Mouse (Mus musculus) kidney, adult 8-10 months (tissue): ENCODE measurements at regions not wholly inside any gene's neighbourhood (a gene's known extent, or its start where the extent isn't known, plus 50 kb on each side); places are given as distances from the start of the nearest gene placed in this dataset.

Experiments used
- DNase-seq, 2 experiments: peaks; one replicate each; pipeline ENCODE4 v3.0.0; 2022

DNA sequence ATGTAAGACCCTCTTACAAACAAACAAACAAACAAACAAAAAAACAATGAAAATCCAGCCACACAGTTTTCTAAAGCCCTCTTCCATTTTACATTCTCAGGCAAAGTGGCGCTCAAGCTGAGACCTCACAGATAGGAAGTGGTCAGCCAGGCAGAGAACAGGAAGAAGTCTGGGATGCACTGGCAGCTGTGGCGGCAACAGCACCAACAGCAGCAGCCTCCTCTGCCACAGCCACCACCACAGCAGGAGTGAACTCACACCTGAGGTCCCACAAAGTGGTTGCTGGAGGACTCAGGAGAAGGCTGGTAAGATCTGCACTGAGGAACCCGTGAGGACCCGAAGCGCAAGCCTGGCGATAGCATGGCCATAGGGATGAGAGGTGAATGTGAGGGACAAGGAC is 156.3 kb downstream of the Grm4 start:
- DNase-seq, result no peak

DNA sequence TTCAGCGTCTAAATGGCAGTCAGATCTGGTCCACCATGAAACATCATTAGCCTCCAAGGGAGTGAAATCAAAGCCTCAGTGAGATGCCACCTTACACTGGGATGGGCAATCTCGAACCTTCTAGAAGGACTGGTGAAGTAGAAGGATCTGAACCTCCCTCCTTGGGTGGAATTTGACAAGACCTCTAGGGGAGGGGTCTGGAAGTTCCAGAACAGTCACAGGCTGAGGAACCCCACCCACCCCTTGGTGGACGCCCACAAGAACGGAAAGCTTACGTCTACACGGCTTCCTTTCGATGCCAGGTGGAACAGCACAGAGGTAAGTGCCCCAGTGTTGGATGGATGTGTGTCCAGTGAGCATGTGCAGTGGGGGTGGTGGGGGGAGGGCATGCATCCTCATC is 156.9 kb downstream of the Grm4 start:
- no peak for DNase-seq

DNA sequence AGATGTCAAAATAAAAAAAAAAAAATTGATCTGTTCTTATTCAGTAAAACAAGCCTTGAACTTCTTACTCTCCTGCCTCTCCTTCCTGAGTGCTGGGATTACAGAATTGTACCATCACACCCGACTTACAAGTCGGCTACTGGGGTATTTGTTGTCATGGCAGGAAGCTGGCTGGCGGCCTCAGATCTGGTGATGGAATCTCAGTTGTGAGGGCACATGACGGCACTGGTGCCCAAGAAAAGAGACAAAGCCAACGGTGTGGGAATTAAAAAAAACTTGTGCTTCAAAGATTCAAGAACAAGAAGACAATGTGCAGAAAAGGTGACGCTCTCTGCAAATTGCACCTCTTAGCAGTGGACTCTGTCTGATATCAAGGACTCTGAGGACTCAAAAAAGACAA is 157.3 kb downstream of the Grm4 start:
- no peak for DNase-seq

DNA sequence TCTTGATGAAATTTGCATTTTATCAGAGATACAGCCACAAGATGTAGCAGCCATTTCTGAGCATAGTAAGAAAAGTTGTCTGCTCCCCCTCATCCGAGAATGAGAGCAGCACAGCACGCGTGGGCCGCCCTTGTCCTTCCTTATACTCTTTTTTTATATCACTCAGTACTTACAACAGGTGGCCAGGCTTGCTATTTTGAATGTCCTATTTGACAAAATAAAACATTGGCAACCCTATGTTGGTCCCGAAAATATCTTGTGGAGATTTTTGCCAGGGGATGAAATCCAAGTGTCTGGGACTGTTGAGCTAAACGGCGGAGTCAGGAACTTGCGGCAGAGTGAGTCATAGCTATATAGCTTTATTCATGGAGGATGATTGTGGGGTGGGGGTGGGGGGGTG is 158.0 kb upstream of the Lemd2 start:
- no peak for DNase-seq

DNA sequence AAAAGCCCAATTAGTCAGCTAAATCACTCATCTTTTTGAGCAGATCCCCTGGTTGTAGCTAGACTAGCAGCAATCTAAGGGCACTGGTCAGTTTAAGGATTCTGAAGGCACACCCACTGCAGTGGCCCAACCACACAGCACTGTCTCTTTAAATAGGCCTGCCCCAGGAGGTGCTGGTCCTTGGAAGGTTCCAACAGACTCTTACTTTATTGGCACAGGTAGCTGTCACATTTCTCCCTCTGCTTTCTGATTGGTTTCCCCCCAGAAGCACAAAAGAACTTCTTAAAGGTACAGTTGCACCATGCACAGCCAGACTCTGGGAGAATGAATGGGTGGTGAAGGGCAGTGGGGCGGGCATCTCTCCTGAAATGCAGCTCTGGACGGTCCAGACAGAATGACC is 157.1 kb upstream of the Lemd2 start:
- DNase-seq, result peak; percentile 13

DNA sequence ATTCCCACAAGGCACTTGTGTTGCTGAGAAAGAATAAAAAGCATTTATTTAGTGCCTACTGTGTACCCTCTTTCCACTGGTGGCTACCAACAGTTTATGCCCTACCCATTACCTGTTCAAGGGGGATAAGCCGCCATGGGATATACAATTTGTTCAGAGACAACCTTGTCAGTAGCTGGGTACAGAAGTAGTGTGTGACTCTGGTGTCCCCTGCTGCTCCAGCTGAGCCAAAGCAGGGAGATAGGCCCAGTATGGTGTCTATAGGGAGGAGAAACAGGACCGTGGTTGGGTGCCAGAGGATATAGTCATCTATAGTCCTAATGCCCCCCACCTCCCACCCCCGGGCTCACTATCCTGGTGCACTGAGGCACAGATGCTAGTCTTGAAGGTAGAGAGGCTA is 152.6 kb upstream of the Lemd2 start:
- DNase-seq, result no peak

DNA sequence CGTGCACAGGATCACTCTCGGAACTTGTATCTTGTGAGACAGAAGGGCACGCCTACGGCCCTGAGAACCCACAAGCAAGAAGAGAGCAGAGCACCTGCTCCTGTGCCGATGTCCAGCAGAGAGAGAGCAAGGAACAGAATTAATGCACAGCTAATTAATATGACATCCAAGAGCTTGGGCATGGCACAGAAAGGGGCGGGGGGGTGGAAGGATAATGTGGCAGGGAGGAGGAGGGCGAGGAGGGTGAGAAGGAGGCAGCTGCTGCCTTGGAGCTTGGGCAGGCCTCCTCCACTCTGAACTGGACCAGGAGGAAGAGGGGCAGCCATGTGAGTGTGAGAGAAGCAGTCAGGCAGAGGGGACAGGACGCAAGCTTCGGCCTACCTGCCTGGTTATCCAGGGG is 151.4 kb upstream of the Lemd2 start:
- no peak for DNase-seq

DNA sequence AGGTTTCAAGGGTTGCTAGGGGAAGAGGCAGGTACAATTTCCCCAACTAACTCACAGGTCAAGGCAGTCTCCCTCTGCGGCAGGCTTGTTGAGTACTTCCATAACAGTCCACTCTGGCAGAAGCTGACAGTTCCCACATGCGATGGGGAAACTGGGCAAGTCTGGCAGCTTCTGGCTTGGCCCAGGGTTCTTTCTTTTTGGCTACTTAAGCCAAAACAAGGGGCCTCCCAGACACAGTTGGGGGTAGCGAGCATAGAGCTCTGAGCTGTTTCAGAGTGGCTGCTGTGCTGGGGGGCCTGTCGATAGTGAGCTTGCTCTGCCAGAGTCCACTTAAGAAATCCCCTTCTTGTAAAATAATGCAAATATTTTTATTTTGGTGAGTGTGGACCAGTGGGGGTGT is 150.8 kb upstream of the Lemd2 start:
- DNase-seq, result no peak

DNA sequence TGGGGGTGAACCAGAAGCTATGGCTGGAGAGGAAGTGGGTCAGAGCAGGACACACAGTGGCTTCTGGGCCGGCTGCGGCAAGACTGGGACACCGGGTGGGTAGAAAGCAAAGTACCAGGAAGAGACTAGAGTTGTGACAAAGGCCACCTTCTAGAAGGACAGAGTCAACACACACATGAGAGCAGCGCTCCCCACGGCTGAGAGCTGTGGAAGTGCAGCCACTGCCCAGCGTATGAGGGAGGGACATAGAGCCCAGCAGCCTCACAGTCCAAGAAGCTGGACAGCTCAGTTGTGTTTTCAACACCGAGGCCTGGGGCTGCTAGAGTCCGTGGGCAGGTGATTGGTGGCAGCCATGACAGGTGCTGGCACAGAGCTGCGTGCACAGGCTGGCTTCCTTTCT is 145.6 kb upstream of the Lemd2 start:
- no peak for DNase-seq

DNA sequence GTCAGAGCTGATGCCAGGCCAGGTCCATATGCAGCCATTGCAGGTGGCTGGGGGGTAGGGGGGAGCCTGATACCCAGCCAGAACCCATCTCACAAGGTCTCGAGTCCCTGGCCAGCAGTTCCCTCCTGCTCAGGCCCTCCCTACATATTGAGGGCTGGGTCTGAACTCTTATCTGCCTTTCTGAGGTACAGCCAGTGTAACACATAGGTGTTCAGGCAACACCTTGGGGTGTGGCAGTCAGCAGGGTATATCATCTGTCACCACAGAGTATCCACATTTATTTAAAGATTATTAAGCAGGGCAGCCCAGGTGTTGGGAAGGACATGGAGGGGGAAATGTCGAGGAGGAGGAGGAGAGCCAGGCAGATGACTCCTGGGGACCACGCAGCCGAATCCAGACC is 145.2 kb upstream of the Lemd2 start:
- DNase-seq, result no peak

DNA sequence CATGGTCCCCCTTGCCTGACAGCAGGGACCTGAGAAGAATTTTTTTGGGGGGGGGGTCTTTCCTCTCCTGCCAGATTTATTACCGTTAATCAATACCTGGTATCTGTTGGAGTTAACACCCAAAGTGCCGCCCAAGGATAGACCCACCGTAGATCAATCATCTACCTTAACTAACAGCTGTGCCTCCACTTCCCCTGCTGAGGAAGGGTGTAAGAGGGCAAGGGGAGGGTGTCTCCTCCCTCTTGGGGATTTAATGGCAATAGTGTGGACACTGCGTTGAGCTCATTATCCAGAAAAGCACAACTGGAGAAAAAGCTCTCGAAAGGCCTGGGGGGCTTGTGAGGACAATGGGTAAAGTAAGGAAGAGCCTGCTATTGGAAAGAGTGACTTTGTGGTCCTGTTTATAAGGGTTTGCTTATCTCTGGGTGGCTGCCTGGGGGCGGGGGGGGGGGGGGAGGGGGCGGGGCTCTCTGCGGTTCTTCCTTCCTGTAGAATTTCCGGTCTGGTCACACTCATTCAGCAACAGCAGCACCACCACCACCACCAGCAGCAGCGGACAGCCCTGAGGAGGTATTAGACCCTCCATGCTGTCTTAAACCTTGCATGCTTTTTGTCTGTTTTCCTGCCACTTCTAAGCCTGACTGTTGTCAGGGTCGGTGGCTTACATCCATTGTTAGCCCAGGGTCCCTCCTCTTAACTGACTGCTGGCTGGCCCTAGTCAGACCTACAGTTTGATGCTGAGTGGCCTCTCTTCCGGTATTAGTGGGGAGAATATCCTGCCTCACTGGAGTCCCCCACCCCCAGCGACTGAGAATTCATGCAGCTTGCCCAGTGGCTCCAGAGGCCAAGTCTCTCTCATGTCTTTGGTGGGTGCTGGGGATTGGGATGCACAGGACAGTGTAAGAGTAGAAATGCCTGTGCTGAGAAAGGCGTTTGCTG is 138.0 kb upstream of the Lemd2 start:
- DNase-seq, result no peak

DNA sequence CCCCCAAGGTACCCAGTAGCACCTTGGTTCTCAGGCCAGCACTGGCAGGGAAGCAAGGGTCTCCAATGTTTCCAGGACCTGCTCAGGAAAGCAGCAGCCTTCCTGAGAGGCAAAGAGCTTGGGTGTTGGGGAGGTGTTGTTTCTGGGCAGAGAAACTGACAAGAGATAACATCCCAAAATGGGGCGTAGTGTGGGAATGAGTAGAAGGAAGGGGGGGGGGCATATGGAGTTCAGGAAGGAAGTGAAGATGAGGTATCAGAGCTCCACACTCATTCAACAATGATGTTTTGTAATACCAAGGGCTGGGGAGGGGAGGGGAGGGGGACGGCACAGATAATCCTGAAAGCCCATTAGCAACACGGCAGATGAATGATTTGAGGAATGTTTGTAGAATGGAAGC is 135.6 kb upstream of the Lemd2 start:
- no peak for DNase-seq

DNA sequence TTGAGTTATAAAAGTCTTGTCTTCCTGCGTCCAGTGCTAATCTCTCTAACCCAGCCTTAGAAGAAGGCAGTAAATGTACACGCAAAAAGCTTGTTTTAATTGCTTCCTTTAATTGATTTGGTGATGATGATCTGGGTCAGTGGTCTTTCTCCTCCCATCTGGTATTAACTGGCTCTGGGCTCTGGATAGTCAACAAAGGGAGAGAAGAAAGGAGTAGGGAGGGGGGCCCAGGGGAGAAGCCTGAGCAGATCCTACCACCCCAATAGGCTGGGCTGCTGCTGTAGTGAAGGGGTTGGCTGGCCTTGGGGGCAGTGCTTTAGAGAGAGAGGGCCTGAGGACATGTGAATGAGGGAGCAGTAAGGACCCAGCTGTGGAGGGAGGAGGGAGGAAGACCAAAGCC is 135.0 kb upstream of the Lemd2 start:
- DNase-seq, result no peak

DNA sequence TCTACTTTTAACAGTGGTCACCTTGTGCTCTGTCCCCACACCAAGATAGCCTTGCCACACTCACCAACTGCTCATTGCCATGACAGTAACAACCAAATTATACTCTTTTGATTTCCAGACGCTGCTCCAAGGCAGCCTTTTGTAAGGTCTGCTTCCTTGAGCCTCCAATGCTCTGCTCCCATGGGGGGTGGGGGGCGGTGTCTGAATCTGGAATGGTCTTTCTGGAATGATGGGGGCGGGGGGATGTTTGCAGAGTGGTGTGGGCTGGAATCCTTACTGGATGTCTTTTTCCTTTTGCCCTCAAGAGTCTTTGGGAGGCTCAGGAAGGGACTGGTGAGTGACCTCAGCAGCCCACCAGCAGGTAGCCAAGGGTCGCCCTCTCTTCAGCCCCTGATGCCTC is 131.4 kb upstream of the Lemd2 start:
- no peak for DNase-seq

DNA sequence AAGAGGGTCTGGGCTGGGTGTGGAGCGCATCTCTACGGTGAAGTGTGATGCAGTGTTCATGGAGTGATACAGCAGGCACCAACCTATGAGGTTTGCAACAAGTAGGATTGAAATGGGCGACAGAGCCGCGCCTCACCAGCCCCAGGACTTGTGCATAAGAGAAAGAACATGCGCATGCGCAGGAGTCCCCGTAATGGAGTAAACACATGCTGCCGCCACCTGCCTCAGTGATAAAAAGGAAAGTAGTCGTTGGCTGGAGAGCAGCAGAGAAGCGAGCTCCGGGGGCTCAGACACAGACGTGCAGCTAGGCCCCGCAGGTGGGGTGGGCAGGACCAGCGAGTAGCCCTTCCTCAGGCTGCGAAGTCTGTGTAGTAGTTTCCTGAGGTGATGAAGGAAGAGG is 129.3 kb upstream of the Lemd2 start:
- DNase-seq, result no peak

DNA sequence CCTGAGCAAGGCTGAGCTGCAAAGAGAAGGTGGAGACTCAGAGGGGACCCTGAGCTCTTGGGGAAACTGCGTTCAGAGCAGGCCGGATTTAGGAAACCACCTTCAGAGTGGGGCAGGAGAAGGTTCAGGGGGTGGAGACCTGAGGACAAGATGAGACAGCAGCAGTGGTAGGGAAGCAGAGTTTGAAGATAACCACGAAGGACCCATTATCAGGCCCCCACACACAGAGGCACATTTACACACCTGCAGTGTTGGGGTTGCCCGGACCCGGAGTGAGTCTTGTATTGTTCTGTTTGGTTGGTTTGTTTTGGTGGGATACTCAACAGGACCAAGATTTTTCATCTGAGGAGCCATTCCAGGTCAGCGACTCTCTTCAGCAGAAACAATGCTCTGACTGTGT is 128.9 kb upstream of the Lemd2 start:
- no peak for DNase-seq

DNA sequence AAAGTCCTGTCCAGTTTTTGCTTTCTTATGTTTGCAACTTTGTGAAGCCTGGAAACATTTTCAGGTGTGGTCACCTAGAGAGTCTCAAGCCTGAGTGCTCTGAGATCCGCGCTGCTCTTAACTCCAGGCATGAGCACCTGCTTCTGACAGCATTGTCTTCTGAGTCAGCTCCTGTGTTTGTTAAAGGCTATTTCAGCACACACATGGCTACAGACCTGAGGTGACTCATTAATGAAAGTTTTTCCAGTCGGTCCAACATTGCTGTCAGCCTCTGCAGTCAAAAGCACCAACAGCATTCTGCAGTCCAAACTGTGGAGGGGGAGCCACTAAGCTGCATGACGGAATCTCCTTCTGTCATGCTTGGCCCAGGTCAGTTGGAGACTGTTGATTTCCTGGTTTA is 127.8 kb upstream of the Lemd2 start:
- DNase-seq, result peak in 1 of 2 experiments; percentile 35

DNA sequence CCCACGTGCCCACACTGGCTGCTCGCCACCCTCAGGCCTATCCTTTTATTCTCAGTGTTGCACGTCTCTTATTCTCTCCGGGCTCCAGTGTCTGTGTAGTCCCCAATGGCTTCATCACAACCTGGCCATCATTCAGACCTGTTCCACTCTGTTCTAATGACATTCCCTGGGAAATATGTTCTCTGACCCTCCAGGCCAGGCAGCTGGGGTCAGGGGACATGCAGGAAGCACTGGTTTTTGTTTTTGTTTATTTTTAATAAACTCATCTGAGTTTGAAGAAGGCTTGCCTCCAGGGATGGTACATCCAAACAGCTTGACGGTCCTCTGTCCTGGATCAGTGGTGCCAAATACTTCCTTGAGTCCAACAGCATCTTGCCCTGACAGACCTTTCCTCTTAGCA is 127.4 kb upstream of the Lemd2 start:
- DNase-seq, result no peak

DNA sequence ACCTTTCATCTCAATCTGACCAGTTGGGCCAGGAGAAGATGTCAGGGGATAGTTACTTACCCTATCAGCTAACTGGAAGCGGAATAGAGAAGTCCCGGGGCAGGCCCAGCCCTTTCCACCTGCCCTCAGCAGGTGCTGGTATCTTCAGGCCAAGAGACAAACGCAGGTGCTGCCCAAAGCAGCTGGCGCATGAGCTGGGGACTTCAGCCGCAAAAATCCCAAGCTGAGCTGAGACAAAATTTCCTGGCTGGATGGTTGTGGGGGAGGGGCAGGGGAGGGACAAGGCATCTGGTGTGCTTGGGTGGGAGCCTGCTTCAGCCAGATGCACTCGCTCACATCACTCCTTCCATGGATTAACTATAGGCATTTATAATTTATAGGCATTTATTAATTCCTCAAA is 125.5 kb upstream of the Lemd2 start:
- DNase-seq, result no peak

DNA sequence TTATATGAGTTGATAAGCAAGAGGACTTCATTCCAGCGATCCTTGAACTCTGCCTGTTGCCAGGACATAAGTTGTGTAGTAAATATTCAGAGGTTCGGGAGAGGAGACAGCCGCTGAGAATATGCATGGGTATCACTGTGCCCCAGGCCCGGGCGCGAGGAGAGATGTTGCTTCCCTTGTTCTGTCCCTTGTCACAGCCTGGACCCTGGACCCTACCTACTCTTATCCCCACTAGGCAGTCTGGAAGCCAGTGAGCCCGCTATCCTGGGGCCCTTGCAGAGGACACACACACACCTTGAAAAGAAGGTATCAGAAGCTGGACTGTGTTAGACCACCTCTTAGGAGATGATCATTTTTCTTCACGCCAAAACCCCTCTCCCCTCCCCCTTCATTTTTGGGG is 124.9 kb upstream of the Lemd2 start:
- DNase-seq, result no peak

DNA sequence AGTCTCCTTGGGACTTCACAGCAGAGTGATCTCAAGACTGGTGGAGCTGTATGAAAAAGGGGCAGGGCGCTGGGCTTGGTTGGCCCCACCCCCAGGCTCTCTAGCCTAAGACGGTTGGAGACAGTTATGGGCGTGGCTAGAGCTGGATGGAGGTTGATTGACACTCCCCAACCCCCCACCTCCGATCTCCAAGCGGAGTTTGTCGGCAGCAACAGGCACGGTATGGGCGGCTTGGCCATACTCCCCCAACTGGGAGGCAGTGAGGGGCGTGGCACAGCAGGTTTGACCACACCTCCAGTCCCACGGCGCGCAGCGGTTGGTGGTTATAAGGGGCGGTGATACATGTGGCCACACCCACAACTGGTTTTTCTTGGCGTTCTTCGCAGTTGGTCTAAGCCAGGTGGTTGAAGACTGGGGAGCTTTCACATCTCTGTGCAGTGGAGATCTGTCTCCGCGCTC is 120.8 kb upstream of the Lemd2 start:
- peak; percentile 71 to 74 for DNase-seq

DNA sequence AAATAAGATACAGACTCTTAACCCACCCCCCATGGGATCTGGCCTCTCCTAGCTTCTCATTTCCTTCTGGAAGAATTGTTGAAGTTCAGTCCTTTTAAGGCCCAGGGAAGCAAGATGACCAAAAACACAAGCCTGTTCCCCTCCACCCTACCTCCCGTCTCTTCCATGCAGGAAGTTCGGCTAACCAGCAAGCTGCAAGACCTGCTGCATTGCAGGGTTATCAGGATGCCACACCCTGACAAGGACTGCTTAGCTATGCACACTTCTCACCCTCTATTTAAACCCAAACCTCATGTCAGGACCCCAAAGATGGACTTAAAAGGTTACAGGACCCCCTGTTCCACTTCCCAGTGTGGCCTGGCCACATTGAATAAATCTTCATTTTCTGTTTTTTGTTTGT is 119.2 kb upstream of the Lemd2 start:
- DNase-seq, result peak in 1 of 2 experiments; percentile 2

DNA sequence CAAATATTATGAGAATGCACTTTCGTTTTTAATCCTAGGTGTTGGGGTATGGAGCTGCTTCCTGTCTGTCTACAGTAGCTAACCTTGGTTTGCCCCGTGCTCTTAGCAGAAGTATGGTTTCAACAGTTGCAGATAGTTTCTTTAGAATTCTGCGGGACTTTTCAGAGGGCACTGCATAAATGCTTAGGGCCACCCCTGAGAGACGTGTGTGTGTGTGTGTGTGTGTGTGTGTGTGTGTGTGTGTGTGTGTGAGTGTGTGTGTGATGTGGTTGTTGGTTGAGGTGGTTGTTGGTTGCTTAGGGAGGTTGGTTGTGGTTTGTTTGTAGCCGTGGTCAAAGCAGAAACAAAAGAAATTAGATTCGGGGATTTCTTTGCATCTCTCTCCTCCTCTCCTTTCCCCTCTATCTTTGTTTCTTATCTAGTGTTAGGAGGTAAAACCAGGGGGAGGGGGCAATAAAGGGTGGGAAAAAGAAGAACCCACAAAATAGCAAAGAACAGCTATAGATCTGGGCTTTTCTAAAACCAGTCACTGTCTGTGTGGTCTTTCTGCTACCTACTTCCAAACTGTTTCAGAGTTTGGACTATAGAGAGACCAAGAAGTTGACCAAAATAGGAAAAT is 118.7 kb upstream of the Lemd2 start:
- no peak for DNase-seq

DNA sequence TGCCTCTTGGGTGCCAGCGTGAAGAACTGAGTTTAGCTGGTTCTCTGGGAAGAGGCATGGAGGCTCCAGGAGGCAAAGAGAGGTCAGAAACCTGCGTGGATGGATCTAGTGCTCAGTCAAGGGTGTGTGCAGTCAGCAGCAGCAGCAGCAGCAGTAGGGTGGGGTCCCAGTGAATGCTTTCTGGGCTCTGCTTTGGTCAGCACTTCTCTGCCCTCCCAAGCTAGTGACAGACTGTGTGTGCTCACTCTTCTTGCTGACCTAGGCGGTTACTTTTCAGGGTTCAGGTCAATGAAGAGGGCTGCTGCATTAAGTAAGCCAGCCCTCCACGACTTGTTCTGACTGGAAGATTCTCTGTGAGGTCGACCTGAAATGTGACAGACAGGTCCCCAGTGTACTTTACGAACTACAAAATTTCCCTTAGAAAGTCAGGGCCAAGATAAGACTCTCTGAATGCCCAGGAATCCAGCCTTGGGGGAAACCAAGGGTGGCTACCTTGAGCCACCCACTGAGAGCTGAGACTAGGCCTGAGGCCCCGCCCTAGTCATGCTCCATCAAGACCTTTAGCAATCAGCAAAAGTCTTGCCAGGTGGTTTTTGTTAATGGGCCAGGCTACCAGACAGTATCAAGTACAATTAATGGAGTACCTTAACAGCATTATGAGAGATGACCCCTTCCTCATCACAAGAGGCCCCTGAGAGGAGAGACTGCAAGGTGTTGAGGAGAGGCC is 114.9 kb upstream of the Lemd2 start:
- DNase-seq, result peak in 1 of 2 experiments; percentile 23
